Mouse (Mus musculus): ENCODE data around the gene 1700069L16Rik.

1700069L16Rik gene

GRCm38 (mm10) chr5:113644520-113644919 is 80.1 kb downstream of the 1700069L16Rik start:
- no peak for DNase-seq (ENCODE audit: low spot score)

GRCm38 (mm10) chr5:113643107-113643848 is 81.3 kb downstream of the 1700069L16Rik start:
- DNase-seq (ENCODE audit: low spot score): peak; percentile 59
